Mouse (Mus musculus): ENCODE results near the gene Cdh6. TPM values are rescaled to one million over a fixed set of nuclear protein-coding genes. Genes with fewer than 3 reads are reported as not detected.

The Cdh6 gene
- polyA plus RNA-seq, 1 experiment from 2014 or later: 17.5 TPM

- Histone ChIP-seq H3K27me3 (no peaks in the 10 kb centered on the region), H3K4me1 (no peaks in the 10 kb centered on the region), H3K4me3 (no peak overlapping the region), H3K9me3 (no peaks in the 10 kb centered on the region), H3K36me3 (no peaks in the 10 kb centered on the region), H3K4me2 (replicated peaks) (no peak overlapping the region), H3K27ac (no peak overlapping the region), H3K9ac (no peak overlapping the region)
- WGBS: 81% methylated on average over 5 of the region's 5 CpGs
- ATAC-seq (ENCODE audit: insufficient number of reproducible peaks, insufficient read depth, low FRiP score, low TSS enrichment): no peak
Observed at GRCm38 (mm10) chr15:13139662-13140061, 33.8 kb downstream of the Cdh6 start.

GRCm38 (mm10) chr15:13137166-13137565, 36.3 kb downstream of the Cdh6 start:
- no peak for ATAC-seq (ENCODE audit: insufficient number of reproducible peaks, insufficient read depth, low FRiP score, low TSS enrichment)
- Histone ChIP-seq H3K36me3 (no peaks in the 10 kb centered on the region), H3K27ac (no peak overlapping the region), H3K4me3 (no peak overlapping the region), H3K9me3 (no peaks in the 10 kb centered on the region), H3K4me1 (no peaks in the 10 kb centered on the region), H3K9ac (no peak overlapping the region), H3K4me2 (replicated peaks) (no peak overlapping the region), H3K27me3 (no peaks in the 10 kb centered on the region)
- WGBS: 87% methylated on average over 6 of the region's 6 CpGs

DNA sequence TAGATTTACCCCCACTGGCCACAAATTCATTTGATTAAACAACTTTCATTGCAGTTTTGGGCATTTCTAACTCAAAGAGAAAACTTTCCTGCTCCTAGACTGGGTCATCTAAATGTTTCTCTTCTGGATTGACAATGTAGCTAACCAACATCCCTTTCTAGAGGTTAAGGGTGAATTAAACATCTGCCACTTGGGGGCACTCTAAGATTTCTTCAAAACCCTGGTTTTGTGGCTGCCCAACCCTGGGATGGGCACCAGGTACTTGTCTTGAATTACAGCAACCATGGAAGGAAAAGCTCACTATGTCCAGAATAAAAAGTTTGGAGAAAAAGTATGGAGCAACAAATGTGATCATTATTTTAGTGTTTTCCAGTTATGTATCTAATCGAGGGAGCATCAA, 39.4 kb downstream of the Cdh6 start:
- H3K27me3 ChIP-seq: no peaks in the 10 kb centered on the region
- no peaks in the 10 kb centered on the region for H3K9me3 ChIP-seq
- no peak overlapping the region for H3K4me2 ChIP-seq (replicated peaks)
- WGBS: 85% methylated on average over 1 of the region's 1 CpGs
- H3K36me3 ChIP-seq: no peaks in the 10 kb centered on the region
- H3K27ac ChIP-seq: no peak overlapping the region
- no peak overlapping the region for H3K4me3 ChIP-seq
- H3K9ac ChIP-seq: no peak overlapping the region
- H3K4me1 ChIP-seq: no peaks in the 10 kb centered on the region
- no peak for ATAC-seq (ENCODE audit: insufficient number of reproducible peaks, insufficient read depth, low FRiP score, low TSS enrichment)

GRCm38 (mm10) chr15:13133370-13133769, 40.1 kb downstream of the Cdh6 start:
- WGBS: 92% methylated on average over 8 of the region's 8 CpGs
- no peaks in the 10 kb centered on the region for H3K9me3 ChIP-seq
- no peak overlapping the region for H3K4me2 ChIP-seq (replicated peaks)
- H3K4me3 ChIP-seq: no peak overlapping the region
- H3K4me1 ChIP-seq: no peaks in the 10 kb centered on the region
- H3K36me3 ChIP-seq: no peaks in the 10 kb centered on the region
- no peak overlapping the region for H3K9ac ChIP-seq
- H3K27me3 ChIP-seq: no peaks in the 10 kb centered on the region
- H3K27ac ChIP-seq: no peak overlapping the region
- no peak for ATAC-seq (ENCODE audit: insufficient number of reproducible peaks, insufficient read depth, low FRiP score, low TSS enrichment)

- Histone ChIP-seq H3K4me1 (no peaks in the 10 kb centered on the region), H3K4me2 (replicated peaks) (no peak overlapping the region), H3K9me3 (no peaks in the 10 kb centered on the region), H3K27me3 (no peaks in the 10 kb centered on the region), H3K9ac (no peak overlapping the region), H3K4me3 (no peak overlapping the region), H3K27ac (no peak overlapping the region), H3K36me3 (no peaks in the 10 kb centered on the region)
- ATAC-seq (ENCODE audit: insufficient number of reproducible peaks, insufficient read depth, low FRiP score, low TSS enrichment): no peak
- WGBS: 88% methylated on average over 3 of the region's 3 CpGs
Observed at GRCm38 (mm10) chr15:13132493-13132892, 41.0 kb downstream of the Cdh6 start.

DNA sequence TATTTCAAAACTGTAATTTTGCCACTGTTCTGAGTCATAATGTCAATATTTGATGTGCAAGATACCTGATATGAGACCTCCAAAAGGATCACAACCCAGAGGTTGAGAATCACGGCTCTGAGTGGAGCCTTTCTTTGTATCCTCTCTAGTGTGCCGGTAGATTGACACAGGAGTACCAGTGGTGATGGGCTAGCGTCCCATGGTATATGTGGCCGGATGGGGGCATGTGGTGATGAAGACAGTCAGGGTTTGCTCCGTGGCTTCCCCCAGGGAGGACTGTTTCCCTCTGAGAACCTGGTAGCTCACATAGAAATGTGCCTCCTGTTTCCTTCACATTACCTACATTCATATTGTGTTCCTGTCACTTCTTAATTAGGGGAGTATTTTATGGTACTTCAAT, 43.2 kb downstream of the Cdh6 start:
- Histone ChIP-seq H3K9me3 (no peaks in the 10 kb centered on the region), H3K36me3 (no peaks in the 10 kb centered on the region), H3K27ac (no peak overlapping the region), H3K9ac (no peak overlapping the region), H3K4me2 (replicated peaks) (no peak overlapping the region), H3K4me1 (no peaks in the 10 kb centered on the region), H3K27me3 (no peaks in the 10 kb centered on the region), H3K4me3 (no peak overlapping the region)
- ATAC-seq (ENCODE audit: insufficient number of reproducible peaks, insufficient read depth, low FRiP score, low TSS enrichment): no peak
- 83% methylated on average over 5 of the region's 5 CpGs for WGBS

- ATAC-seq (ENCODE audit: insufficient number of reproducible peaks, insufficient read depth, low FRiP score, low TSS enrichment): no peak
Observed at GRCm38 (mm10) chr15:13100341-13100740, 73.1 kb downstream of the Cdh6 start.

DNA sequence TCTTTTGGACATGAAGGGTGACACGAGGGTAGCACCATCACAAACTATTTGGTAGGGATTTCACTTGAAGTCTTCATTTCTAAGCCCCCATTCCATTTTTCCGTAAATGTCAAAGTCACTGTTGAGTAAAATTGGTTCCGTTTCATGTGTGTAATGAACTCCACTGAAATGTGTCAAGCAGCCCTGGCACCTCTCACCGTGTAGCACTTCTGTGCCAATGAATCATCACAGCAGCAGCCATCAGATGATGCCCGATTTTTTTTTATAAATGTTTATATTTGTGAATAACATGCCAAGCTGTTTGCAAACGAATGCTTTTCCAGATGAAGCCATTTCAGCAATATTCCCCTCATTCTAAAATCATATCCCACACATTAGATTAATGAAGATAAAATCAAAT, 75.6 kb downstream of the Cdh6 start:
- Histone ChIP-seq H3K9me3 (no peaks in the 10 kb centered on the region), H3K36me3 (no peaks in the 10 kb centered on the region)
- ATAC-seq (ENCODE audit: insufficient number of reproducible peaks, insufficient read depth, low FRiP score, low TSS enrichment): no peak

More at GRCm38 (mm10) chr15:13100341-13100740, 73.1 kb downstream of the Cdh6 start:
- H3K4me1 ChIP-seq: no peaks in the 10 kb centered on the region
- H3K27me3 ChIP-seq: no peaks in the 10 kb centered on the region
- WGBS: 72% methylated on average over 6 of the region's 6 CpGs
- no peaks in the 10 kb centered on the region for H3K9me3 ChIP-seq
- no peak overlapping the region for H3K9ac ChIP-seq
- H3K4me2 ChIP-seq (replicated peaks): no peak overlapping the region
- no peaks in the 10 kb centered on the region for H3K36me3 ChIP-seq
- H3K4me3 ChIP-seq: no peak overlapping the region
- H3K27ac ChIP-seq: no peak overlapping the region

GRCm38 (mm10) chr15:13095406-13095805, 78.1 kb downstream of the Cdh6 start:
- H3K4me2 ChIP-seq (replicated peaks): no peak overlapping the region
- H3K4me3 ChIP-seq: no peak overlapping the region
- no peak for ATAC-seq (ENCODE audit: insufficient number of reproducible peaks, insufficient read depth, low FRiP score, low TSS enrichment)
- 68% methylated on average over 9 of the region's 9 CpGs for WGBS
- H3K36me3 ChIP-seq: no peaks in the 10 kb centered on the region
- H3K27ac ChIP-seq: no peak overlapping the region
- no peaks in the 10 kb centered on the region for H3K27me3 ChIP-seq
- no peak overlapping the region for H3K9ac ChIP-seq
- H3K4me1 ChIP-seq: no peaks in the 10 kb centered on the region
- H3K9me3 ChIP-seq: no peaks in the 10 kb centered on the region

More for the DNA sequence above, 75.6 kb downstream of the Cdh6 start:
- no peaks in the 10 kb centered on the region for H3K4me1 ChIP-seq
- H3K4me3 ChIP-seq: no peak overlapping the region
- no peak overlapping the region for H3K27ac ChIP-seq
- no peaks in the 10 kb centered on the region for H3K27me3 ChIP-seq
- H3K4me2 ChIP-seq (replicated peaks): no peak overlapping the region
- 86% methylated on average over 6 of the region's 6 CpGs for WGBS
- H3K9ac ChIP-seq: no peak overlapping the region

DNA sequence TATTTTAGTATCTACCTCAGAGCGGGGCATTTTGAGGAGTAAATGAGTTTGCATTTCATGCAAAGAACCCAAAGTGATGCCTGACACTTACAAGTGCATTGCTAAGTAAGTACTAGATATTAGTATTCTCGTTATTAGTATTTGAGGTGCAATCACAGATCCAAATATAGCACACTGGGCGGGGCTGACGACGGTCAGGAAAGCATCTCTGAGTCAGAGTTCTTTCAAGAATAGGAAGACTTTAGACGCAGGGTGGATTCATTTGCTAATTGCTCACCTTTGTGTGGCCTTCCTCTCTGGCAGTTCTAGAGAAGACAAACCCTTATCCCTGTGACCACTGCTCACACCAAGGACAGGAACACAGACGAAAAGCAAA, 78.6 kb downstream of the Cdh6 start:
- H3K4me1 ChIP-seq: no peaks in the 10 kb centered on the region
- WGBS: 73% methylated on average over 7 of the region's 7 CpGs

DNA sequence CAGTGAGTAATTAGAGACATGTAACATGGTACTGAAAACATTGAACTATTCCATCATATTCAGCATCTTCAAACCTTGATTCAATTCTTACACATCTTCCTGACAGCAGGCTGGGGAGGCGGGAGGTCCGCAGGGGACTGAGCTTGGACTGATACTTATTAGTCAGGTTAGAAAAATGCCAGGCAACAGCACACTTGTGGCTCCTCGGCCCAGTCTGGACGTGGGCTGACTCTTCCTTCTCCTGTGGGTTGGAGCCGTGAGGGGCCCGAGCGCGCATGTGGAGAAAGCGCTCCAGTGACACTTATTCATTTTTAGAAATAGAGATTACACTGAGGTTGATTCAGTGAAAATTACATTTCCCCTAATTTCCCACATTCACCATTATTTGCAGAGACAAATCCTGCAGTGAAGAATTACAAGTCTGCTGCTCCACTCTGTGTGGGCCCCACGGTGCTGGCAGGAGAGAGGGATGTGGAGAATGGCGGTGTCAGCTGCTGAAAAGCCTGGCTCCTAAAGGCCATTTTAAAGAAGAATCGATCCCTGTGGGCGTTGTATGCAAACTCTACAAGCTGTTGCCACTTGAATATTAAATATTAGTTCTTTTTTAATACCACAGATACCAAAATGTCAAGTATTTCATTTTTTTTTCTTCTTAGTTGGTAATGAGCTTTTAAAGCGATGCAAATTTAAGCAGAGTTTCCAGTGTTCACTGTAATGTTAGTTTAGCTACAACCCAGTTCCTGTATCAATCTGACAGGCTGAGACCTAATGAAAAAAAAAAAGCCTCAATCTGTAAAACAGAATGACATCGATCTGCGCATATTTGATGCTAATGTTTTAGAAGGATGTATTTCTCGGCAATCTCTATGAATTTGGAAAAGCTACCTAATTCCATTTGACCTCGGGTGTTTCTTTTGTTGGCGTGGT, 79.3 kb downstream of the Cdh6 start:
- no peak for ATAC-seq (ENCODE audit: insufficient number of reproducible peaks, insufficient read depth, low FRiP score, low TSS enrichment)
- Histone ChIP-seq H3K9me3 (no peaks in the 10 kb centered on the region), H3K27me3 (no peaks in the 10 kb centered on the region), H3K4me3 (no peak overlapping the region), H3K36me3 (no peaks in the 10 kb centered on the region), H3K9ac (no peak overlapping the region), H3K4me2 (replicated peaks) (no peak overlapping the region), H3K4me1 (no peaks in the 10 kb centered on the region), H3K27ac (no peak overlapping the region)
- whole genome bisulfite sequencing: 88% methylated on average over 19 of the region's 19 CpGs

More for the DNA sequence above, 78.6 kb downstream of the Cdh6 start:
- Histone ChIP-seq H3K36me3 (no peaks in the 10 kb centered on the region), H3K4me3 (no peak overlapping the region), H3K27ac (no peak overlapping the region), H3K9me3 (no peaks in the 10 kb centered on the region), H3K9ac (no peak overlapping the region), H3K4me2 (replicated peaks) (no peak overlapping the region), H3K27me3 (no peaks in the 10 kb centered on the region)
- ATAC-seq (ENCODE audit: insufficient number of reproducible peaks, insufficient read depth, low FRiP score, low TSS enrichment): no peak

GRCm38 (mm10) chr15:13092064-13092463, 81.4 kb downstream of the Cdh6 start:
- Histone ChIP-seq H3K36me3 (no peaks in the 10 kb centered on the region), H3K9me3 (no peaks in the 10 kb centered on the region), H3K27me3 (no peaks in the 10 kb centered on the region), H3K4me1 (no peaks in the 10 kb centered on the region), H3K4me2 (replicated peaks) (no peak overlapping the region), H3K4me3 (no peak overlapping the region), H3K27ac (no peak overlapping the region), H3K9ac (no peak overlapping the region)
- ATAC-seq (ENCODE audit: insufficient number of reproducible peaks, insufficient read depth, low FRiP score, low TSS enrichment): no peak
- WGBS: 91% methylated on average over 13 of the region's 13 CpGs

Measured in embryonic facial prominence, embryonic 12.5 days (tissue).